Mouse (Mus musculus) left cerebral cortex, postnatal 25 days (tissue): ENCODE results near the gene Cdhr4. TPM values are rescaled to one million over a fixed set of nuclear protein-coding genes. Genes with fewer than 3 reads are reported as not detected.

Source experiments
- DNase-seq, 2 experiments: peaks; one replicate each; pipeline ENCODE4 v3.0.0; 2022; ENCODE audit warnings: low spot score in 2 of 2, mixed read lengths in 1 of 2
- intact Hi-C: fragments of 180-260 bp; cut with DNase I; formaldehyde crosslinking; loops from one replicate; pipeline ENCODE4 v1.15.1; 2025
- total RNA-seq, 2 experiments: library from RNA; stranded (reverse); gene quantifications; 2 replicates each; pipeline ENCODE4 v1.2.3; 2021

Gene Cdhr4
- total RNA-seq, 2 experiments from 2014 or later: 1.5 to 1.9 TPM

- peak; percentile 96 to 99 for DNase-seq
- intact Hi-C loops: loop anchor here (5.0 kb wide), 1 partner anchor 47 kb away; the partner anchor contains the start of gene Ip6k1
Measured at GRCm38 (mm10) chr9:108049016-108049455, 56.7 kb downstream of the Cdhr4 start, which contains the start of gene Gmppb. TSS of gene Gmppb (plus strand) at chr9:108049242.

Other genes with a start within 250 kb of the Cdhr4 start
- 100 to 1,000 TPM; 122 to 155 TPM for gene Rbm5, start 221.5 kb upstream of the Cdhr4 start, total RNA-seq
- gene Rbm6, start 119.3 kb upstream of the Cdhr4 start, total RNA-seq: 10 to 100 TPM; 57.0 to 65.0 TPM
- gene Mon1a, start 104.3 kb upstream of the Cdhr4 start, total RNA-seq: 10 to 100 TPM; 22.2 to 25.4 TPM
- gene Mst1r, start 85.6 kb upstream of the Cdhr4 start, total RNA-seq: 1 to 10 TPM in 1 of 2 experiments, under 1 TPM in 1; 0.69 to 1.3 TPM
- not detected for gene Actl11, start 64.0 kb upstream of the Cdhr4 start, total RNA-seq
- gene Camkv, start 56.8 kb upstream of the Cdhr4 start, total RNA-seq: 100 to 1,000 TPM; 352 to 354 TPM
- gene Traip, start 42.4 kb upstream of the Cdhr4 start, total RNA-seq: 10 to 100 TPM in 1 of 2 experiments, 1 to 10 TPM in 1; 9.5 to 14.9 TPM
- gene Uba7, start 17.0 kb upstream of the Cdhr4 start, total RNA-seq: 1 to 10 TPM; 3.1 to 4.6 TPM
- not detected for gene Gm20661, start 9.4 kb upstream of the Cdhr4 start, total RNA-seq
- 1 to 10 TPM; 3.9 to 4.0 TPM for gene Inka1, start 6.6 kb upstream of the Cdhr4 start, total RNA-seq
- gene Gm20662, start 3.9 kb downstream of the Cdhr4 start, total RNA-seq: 1 to 10 TPM; 3.7 to 4.4 TPM
- gene Ip6k1, start 10.0 kb downstream of the Cdhr4 start, total RNA-seq: 100 to 1,000 TPM; 185 to 190 TPM
- gene Gmppb, start 56.7 kb downstream of the Cdhr4 start, total RNA-seq: 10 to 100 TPM; 16.7 to 17.5 TPM
- gene Amigo3, start 60.7 kb downstream of the Cdhr4 start, total RNA-seq: 1 to 10 TPM; 1.7 to 2.2 TPM
- gene Mst1, start 87.9 kb downstream of the Cdhr4 start, total RNA-seq: not detected
- gene Rnf123, start 90.8 kb downstream of the Cdhr4 start, total RNA-seq: 10 to 100 TPM; 81.9 to 88.7 TPM
- gene Apeh, start 102.1 kb downstream of the Cdhr4 start, total RNA-seq: 10 to 100 TPM; 29.8 to 36.9 TPM
- gene Bsn, start 197.9 kb downstream of the Cdhr4 start, total RNA-seq: 100 to 1,000 TPM; 261 to 275 TPM